Mouse (Mus musculus): ENCODE data around the gene Usp1. TPM values are rescaled to one million over a fixed set of nuclear protein-coding genes. Genes with fewer than 3 reads are reported as not detected.

Gene Usp1
- total RNA-seq, 2 experiments from 2014 or later = 24.8 to 32.4 TPM

GRCm38 (mm10) chr4:98978693-98979092 lies 55.1 kb downstream of the Usp1 start:
- no peak for DNase-seq (ENCODE audit: low spot score in 2 of 2)

GRCm38 (mm10) chr4:98979976-98980375 lies 56.4 kb downstream of the Usp1 start:
- DNase-seq (ENCODE audit: low spot score in 2 of 2) = peak in 1 of 2 experiments; percentile 63

GRCm38 (mm10) chr4:98984701-98985100 lies 61.1 kb downstream of the Usp1 start:
- no peak for DNase-seq (ENCODE audit: low spot score in 2 of 2)

Other genes starting within 250 kb of the Usp1 start
- gene L1td1, start 197.1 kb upstream of the Usp1 start, total RNA-seq (2021) = not detected
- 1 to 10 TPM; 2.1 to 3.8 TPM for gene Kank4, start 106.3 kb upstream of the Usp1 start, total RNA-seq (2021)
- gene I0C0044D17Rik, start 100.0 kb upstream of the Usp1 start, total RNA-seq (2021) = not detected
- gene Angptl3, start 107.1 kb downstream of the Usp1 start, total RNA-seq (2021) = not detected
- 10 to 100 TPM; 25.7 to 29.6 TPM for gene Dock7, start 197.1 kb downstream of the Usp1 start, total RNA-seq (2021)

Measured in layer of hippocampus, adult 18-20 months (tissue).